Mouse (Mus musculus) gastrocnemius, postnatal 25 days (tissue): ENCODE data around the gene Homez. TPM values are rescaled to one million over a fixed set of nuclear protein-coding genes. Genes with fewer than 3 reads are reported as not detected.

ENCODE experiments used
- DNase-seq: peaks from one replicate; pipeline ENCODE4 v3.0.0; 2022
- long read RNA-seq, 2 experiments: library from polyadenylated mRNA; stranded (forward); transcript quantifications; one replicate each; pipeline ENCODE4 v2.0.0; 2021
- total RNA-seq, 2 experiments: library from RNA; stranded (reverse); gene quantifications; 1 replicate in 1 of 2; 2 replicates in 1 of 2; pipeline ENCODE4 v1.2.3; 2021

Gene Homez
- total RNA-seq: 1 to 10 TPM; 3.3 to 4.5 TPM
- long read RNA-seq, experiment 1: 0 reads
- long read RNA-seq, experiment 2, full-length matches to known transcripts: 4 of 6 reads
- long read RNA-seq, experiment 2, partial matches to known transcripts: 1 of 6 reads
- long read RNA-seq, experiment 2, other reads (novel, unspliced or antisense): 1 of 6 reads

GRCm38 (mm10) chr14:54870861-54871260 is at the start of gene Homez:
Homez (minus strand) TSS chr14:54870961.
- no peak for DNase-seq

GRCm38 (mm10) chr14:54920076-54920685 is 49.4 kb upstream of the Homez start:
- no peak for DNase-seq

- DNase-seq: no peak
Observed at GRCm38 (mm10) chr14:54913343-54913742, 42.6 kb upstream of the Homez start.

GRCm38 (mm10) chr14:54912886-54913285 is 42.1 kb upstream of the Homez start, which contains the start of gene Slc22a17:
Slc22a17 (minus strand) TSS chr14:54913132.
- peak; percentile 61 for DNase-seq

- DNase-seq: no peak
Observed at GRCm38 (mm10) chr14:54912109-54912850, 41.5 kb upstream of the Homez start.

- DNase-seq: no peak
Observed at GRCm38 (mm10) chr14:54908682-54909081, 37.9 kb upstream of the Homez start.

GRCm38 (mm10) chr14:54903641-54904040 is 32.9 kb upstream of the Homez start:
- no peak for DNase-seq

GRCm38 (mm10) chr14:54900383-54900782 is 29.6 kb upstream of the Homez start:
- no peak for DNase-seq

- no peak for DNase-seq
Observed at GRCm38 (mm10) chr14:54897445-54897844, 26.7 kb upstream of the Homez start.

GRCm38 (mm10) chr14:54894296-54895151 is 23.8 kb upstream of the Homez start:
- no peak for DNase-seq

GRCm38 (mm10) chr14:54893651-54894181 is 23.0 kb upstream of the Homez start:
- peak; percentile 99 for DNase-seq

- DNase-seq: no peak
Observed at GRCm38 (mm10) chr14:54892200-54892599, 21.4 kb upstream of the Homez start, which contains the start of gene Pabpn1. Pabpn1 (plus strand) TSS chr14:54892500.

- no peak for DNase-seq
Observed at GRCm38 (mm10) chr14:54885309-54885708, 14.5 kb upstream of the Homez start.

GRCm38 (mm10) chr14:54884022-54884712 is 13.4 kb upstream of the Homez start:
- DNase-seq: no peak

GRCm38 (mm10) chr14:54883154-54884021 is 12.6 kb upstream of the Homez start, which contains the start of the genes Bcl2l2 and Gm20521:
Bcl2l2 (plus strand) TSS chr14:54883377.
Gm20521 (plus strand) TSS chr14:54883441.
- peak; percentile 86 for DNase-seq

- peak; percentile 74 for DNase-seq
Observed at GRCm38 (mm10) chr14:54877048-54877715, 6.4 kb upstream of the Homez start, which contains the start of gene Ppp1r3e. Ppp1r3e (minus strand) TSS chr14:54877550.

GRCm38 (mm10) chr14:54876539-54877047 is 5.8 kb upstream of the Homez start:
- DNase-seq: peak; percentile 91

- no peak for DNase-seq
Observed at GRCm38 (mm10) chr14:54875844-54876538, 5.2 kb upstream of the Homez start.

- DNase-seq: no peak
Observed at GRCm38 (mm10) chr14:54874165-54874564, 3.4 kb upstream of the Homez start.
